19 mouse cellular contexts compared by ENCODE assay signal in the genomic region with DNA sequence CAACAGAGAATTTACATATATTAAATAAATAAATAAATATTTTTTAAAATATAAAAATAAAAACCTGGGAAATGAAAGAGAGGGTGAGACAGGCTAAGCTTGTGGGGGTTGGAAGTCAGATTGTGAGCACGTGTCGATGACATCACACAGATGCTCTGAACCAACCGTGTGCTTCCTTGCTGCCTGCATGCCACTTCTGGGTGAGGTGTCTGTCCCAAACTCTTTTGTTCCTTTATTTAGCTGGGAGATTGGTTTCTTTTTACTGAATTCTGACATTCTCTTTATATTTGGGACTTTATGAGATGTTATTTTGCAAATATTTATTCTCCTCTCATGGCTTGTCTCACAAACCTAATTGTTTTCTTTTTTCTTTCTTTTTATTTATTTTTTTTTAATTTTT. TPM values are rescaled to one million over a fixed set of nuclear protein-coding genes. Genes with fewer than 3 reads are reported as not detected.
DNase-seq lines count a peak whose midpoint lies in the region; ATAC-seq and TF ChIP-seq lines count a peak whose summit lies in the region.
"Had no signal": no experiment of that assay in that cellular context is flagged by ENCODE, and none has a peak within 500 bp of the region (broad histone marks: within the 10 kb centered on the region; RNA-seq: fewer than 3 reads in every experiment).

No protein-coding gene starts in this region.

- peaks cover 39% of the 10 kb centered on the region for H3K4me1 ChIP-seq in heart, embryonic 13.5 days
- H3K4me1 ChIP-seq in limb, embryonic 13.5 days, result peaks cover 19% of the 10 kb centered on the region
- peaks cover 23% of the 10 kb centered on the region for H3K4me1 ChIP-seq in limb, embryonic 10.5 days
- H3K4me1 ChIP-seq in embryonic fibroblast, embryonic 13.5 days (ENCODE audit: control insufficient read depth, insufficient read depth, low read length), result peaks cover 8% of the 10 kb centered on the region; the same call in 1 of the 2 replicates

- H3K4me3 ChIP-seq in heart, embryonic 13.5 days, result no peak overlapping the region
- no peak overlapping the region for H3K4me3 ChIP-seq in limb, embryonic 13.5 days
- H3K4me3 ChIP-seq in limb, embryonic 10.5 days, result no peak overlapping the region
- H3K4me3 ChIP-seq in C2C12 (ENCODE audit: insufficient read depth, poor library complexity, severe bottlenecking), result no peak overlapping the region
- H3K4me3 ChIP-seq in embryonic fibroblast, embryonic 13.5 days (ENCODE audit: insufficient read depth, low read length), result no peak overlapping the region
- H3K4me3 ChIP-seq: embryonic facial prominence, embryonic 15.5 days; forebrain, embryonic 15.5 days; hindbrain, embryonic 13.5 days had no signal

- no peaks in the 10 kb centered on the region for H3K9me3 ChIP-seq in heart, embryonic 13.5 days
- H3K9me3 ChIP-seq in limb, embryonic 13.5 days, result no peaks in the 10 kb centered on the region
- no peaks in the 10 kb centered on the region for H3K9me3 ChIP-seq in limb, embryonic 10.5 days (replicated peaks)
- H3K9me3 ChIP-seq: embryonic facial prominence, embryonic 15.5 days; forebrain, embryonic 15.5 days; G1E; hindbrain, embryonic 13.5 days had no signal

- ATAC-seq in heart, embryonic 13.5 days (ENCODE audit: extremely low read depth, insufficient number of reproducible peaks, low FRiP score, low TSS enrichment), result no peak
- no peak for ATAC-seq in limb, embryonic 13.5 days (ENCODE audit: low FRiP score, low read depth)
- ATAC-seq: CD4-positive, CD25-positive, alpha-beta regulatory T cell, adult 4 months had no signal

- WGBS in heart, embryonic 13.5 days, result 54% methylated on average over 3 of the region's 3 CpGs
- WGBS in limb, embryonic 13.5 days, result 82% methylated on average over 3 of the region's 3 CpGs
- WGBS in limb, embryonic 10.5 days, result 89% methylated on average over 3 of the region's 3 CpGs

- H3K79me3 ChIP-seq in C2C12 (ENCODE audit: low read depth), result no peaks in the 10 kb centered on the region

- no peak for TF ChIP-seq CTCF in C2C12 (IDR thresholded peaks at IDR 0.05; ENCODE audit: control insufficient read depth, insufficient read depth, insufficient read length)
- TF ChIP-seq CTCF in embryonic fibroblast, embryonic 13.5 days (IDR thresholded peaks at IDR 0.05; ENCODE audit: borderline replicate concordance, insufficient read depth, low read length), result no peak

- intact Hi-C loops in heart, postnatal 14 days (cut with DNase I), result no loop called here

- no peak overlapping the region for H3K9ac ChIP-seq in heart, embryonic 13.5 days
- no peak overlapping the region for H3K9ac ChIP-seq in limb, embryonic 13.5 days
- H3K9ac ChIP-seq: embryonic facial prominence, embryonic 15.5 days; forebrain, embryonic 15.5 days; hindbrain, embryonic 13.5 days had no signal

- no peak for TF ChIP-seq POLR2A in embryonic fibroblast, embryonic 13.5 days (IDR thresholded peaks at IDR 0.05; ENCODE audit: low read depth, low read length)

- H3K4me2 ChIP-seq in heart, embryonic 13.5 days, result no peak overlapping the region
- H3K4me2 ChIP-seq in limb, embryonic 13.5 days (replicated peaks), result no peak overlapping the region
- H3K4me2 ChIP-seq: embryonic facial prominence, embryonic 15.5 days; forebrain, embryonic 15.5 days; hindbrain, embryonic 13.5 days had no signal

- H3K27me3 ChIP-seq in heart, embryonic 13.5 days (replicated peaks), result no peaks in the 10 kb centered on the region
- H3K27me3 ChIP-seq in limb, embryonic 13.5 days, result no peaks in the 10 kb centered on the region
- H3K27me3 ChIP-seq in limb, embryonic 10.5 days (ENCODE audit: low read depth, poor library complexity, severe bottlenecking), result no peaks in the 10 kb centered on the region
- H3K27me3 ChIP-seq in C2C12 (ENCODE audit: control insufficient read depth, insufficient read depth, insufficient read length), result no peaks in the 10 kb centered on the region
- H3K27me3 ChIP-seq: embryonic facial prominence, embryonic 15.5 days; forebrain, embryonic 15.5 days; hindbrain, embryonic 13.5 days had no signal

- H3ac ChIP-seq in C2C12 (ENCODE audit: control insufficient read depth, insufficient read length, low read depth), result no peak overlapping the region

- H3K27ac ChIP-seq in heart, embryonic 13.5 days (replicated peaks), result peak overlapping the region; percentile 69; the same call in 1 of the 2 replicates
- peak overlapping the region; percentile 86 for H3K27ac ChIP-seq in limb, embryonic 13.5 days
- H3K27ac ChIP-seq in limb, embryonic 10.5 days, result no peak overlapping the region
- peak overlapping the region; percentile 88; the same call in 1 of the 2 replicates for H3K27ac ChIP-seq in embryonic fibroblast, embryonic 13.5 days (ENCODE audit: insufficient read depth, low read length)
- H3K27ac ChIP-seq: hindbrain, postnatal 0 days had no signal

- no peaks in the 10 kb centered on the region for H3K79me2 ChIP-seq in C2C12 (ENCODE audit: control insufficient read depth, insufficient read depth)

- H3K36me3 ChIP-seq in heart, embryonic 13.5 days, result 0 out of 2 replicates have a peak, but pooled peaks cover 2% of the 10 kb centered on the region
- H3K36me3 ChIP-seq in limb, embryonic 13.5 days, result no peaks in the 10 kb centered on the region
- H3K36me3 ChIP-seq in limb, embryonic 10.5 days, result no peaks in the 10 kb centered on the region
- peaks cover 15% of the 10 kb centered on the region for H3K36me3 ChIP-seq in C2C12 (ENCODE audit: control insufficient read depth, insufficient read depth)
- H3K36me3 ChIP-seq: embryonic facial prominence, embryonic 15.5 days; forebrain, embryonic 15.5 days; hindbrain, embryonic 13.5 days had no signal

- no peak for DNase-seq in heart, postnatal 14 days
- no peak for DNase-seq in limb, embryonic 10.5 days (ENCODE audit: low spot score)
- DNase-seq in urinary bladder, postnatal 36 days (ENCODE audit: low spot score in 2 of 2), result no peak
- DNase-seq: adrenal gland, postnatal 10 days; cerebellum, adult 11 months; cerebellum, adult 8-10 months; cerebellum, postnatal 14 days; embryo, embryonic 11 days; gastrocnemius, postnatal 14 days had no signal

TF ChIP-seq in C2C12, 6 proteins besides CTCF, POLR2A, EP300 and RAD21:
- no peak for TF ChIP-seq FOSL1 (IDR thresholded peaks at IDR 0.05; ENCODE audit: insufficient read depth, low read length, poor library complexity, severe bottlenecking)
- peak; percentile 65 for TF ChIP-seq MAX (IDR thresholded peaks at IDR 0.05)
- no peak for TF ChIP-seq MYOD1 (IDR thresholded peaks at IDR 0.05; ENCODE audit: control insufficient read depth, insufficient read length, low read depth)
- TF ChIP-seq USF1 (IDR thresholded peaks at IDR 0.05; ENCODE audit: low read depth), result peak; percentile 47
- no peak for TF ChIP-seq CEBPB (IDR thresholded peaks at IDR 0.05; ENCODE audit: low read depth)
- no peak for TF ChIP-seq MYOG (IDR thresholded peaks at IDR 0.05; ENCODE audit: control insufficient read depth, extremely low read depth, insufficient read length)

RNA-seq across cellular contexts. Expression of a gene that starts 36.6 kb away (rescaled TPM):
- 59.6 and 60.8 TPM in 2 replicates for polyA plus RNA-seq in heart, embryonic 13.5 days (2015; fragmentation: Nextera tagmentation; extraction: Ambion mirVana)
- 10 to 100 TPM; 51.0 to 55.4 TPM for total RNA-seq in heart, postnatal 14 days (2021)
- 80.4 and 85.4 TPM in 2 replicates for polyA plus RNA-seq in limb, embryonic 13.5 days (2015; fragmentation: Nextera tagmentation; extraction: Ambion mirVana)
- polyA plus RNA-seq in limb, embryonic 10.5 days (2016; fragmentation: Nextera tagmentation; extraction: Ambion mirVana), result 77.6 and 96.4 TPM in 2 replicates
- 38.8 TPM for polyA plus RNA-seq in C2C12 (2012; fragmentation: generic; extraction: Trizol)
- 72.6 and 77.9 TPM in 2 replicates for polyA plus RNA-seq in embryonic fibroblast, embryonic 13.5 days (2011; ENCODE audit: insufficient read length, low read depth, missing spikeins)
